Mouse (Mus musculus) lung, adult 18-20 months (tissue): ENCODE results near the gene Zfp964.
"Not testable (repeated sequence)": the region's sequence is repeated elsewhere in the genome, so short reads cannot be mapped to it uniquely, and the experiment has no call there.

Experiments
- DNase-seq, 2 experiments: peaks; one replicate each; pipeline ENCODE4 v3.0.0; 2022; ENCODE audit warnings: mixed read lengths in 2 of 2

The Zfp964 gene

DNA sequence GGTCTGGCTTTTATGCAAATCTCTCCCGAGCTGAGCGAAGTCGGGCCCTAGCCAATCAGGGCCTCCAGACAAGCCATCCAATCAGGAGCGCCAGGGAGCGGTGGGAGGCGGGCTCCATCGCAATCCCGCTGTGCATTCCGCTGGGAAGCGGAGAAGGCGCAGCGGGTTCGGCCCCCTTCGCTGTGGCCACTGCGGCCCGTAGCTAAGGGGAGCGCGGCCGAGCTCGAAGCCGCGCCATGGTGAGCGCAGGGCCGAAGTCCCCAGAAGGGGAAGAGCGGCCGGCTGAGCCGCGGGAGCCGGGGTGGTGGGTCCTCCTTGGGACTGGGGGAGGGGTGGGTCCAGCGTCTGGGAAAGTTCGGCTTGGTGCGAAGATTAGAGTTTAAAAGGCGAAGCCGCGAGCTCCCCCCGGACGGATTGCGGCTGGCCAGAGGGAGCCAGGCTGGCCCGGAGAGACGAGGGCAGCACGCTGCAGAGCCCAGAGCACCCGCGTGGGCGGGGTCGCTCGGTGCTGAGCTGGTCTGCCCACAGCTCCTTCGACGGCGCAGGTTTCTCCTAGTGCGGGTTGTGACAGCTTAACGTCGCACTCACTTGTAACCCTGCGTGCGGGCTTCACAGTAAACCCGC, at the start of gene Zfp964:
Zfp964 (plus strand) TSS at position 122 of the 624 bp plus-strand sequence.
- peak; percentile 95 for DNase-seq

DNA sequence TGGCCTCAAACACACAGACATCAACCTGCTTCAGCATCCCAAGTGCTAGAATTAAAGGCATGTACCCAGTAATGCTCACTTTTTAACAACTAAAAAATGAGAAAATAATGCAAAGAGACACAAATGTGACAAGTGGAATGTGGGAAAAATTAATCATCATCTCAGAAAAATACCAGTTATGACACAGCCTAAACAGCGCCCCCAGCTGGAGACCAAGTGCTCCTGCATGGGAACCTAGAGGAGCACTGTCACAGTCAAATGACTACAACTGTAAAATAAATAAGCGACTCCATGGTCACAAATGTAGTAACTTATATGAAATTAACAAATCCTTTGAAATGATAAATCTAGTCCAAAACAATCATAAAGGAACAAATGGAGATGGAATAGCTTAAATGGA, 39.6 kb upstream of the Zfp964 start:
- DNase-seq = no peak

DNA sequence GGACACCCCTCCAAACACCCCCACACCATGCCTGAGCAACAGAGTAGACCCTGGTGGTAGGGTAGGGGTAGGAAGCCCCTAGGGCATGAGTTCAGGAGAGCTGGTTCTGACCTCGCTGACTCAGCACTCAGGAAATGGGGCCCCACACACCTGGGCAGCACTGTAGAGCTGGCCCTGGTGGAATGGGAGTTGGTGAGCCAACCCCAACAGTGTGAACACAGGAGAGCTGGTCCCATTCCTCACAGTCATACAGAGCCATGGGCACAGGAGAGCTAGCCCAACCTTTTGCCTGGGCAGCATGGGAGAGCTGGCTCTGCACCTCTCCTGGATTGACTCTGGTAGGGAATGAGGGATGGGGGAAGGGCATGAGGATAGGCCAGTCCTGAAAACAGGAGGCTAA, 36.2 kb upstream of the Zfp964 start:
- DNase-seq = no peak

DNA sequence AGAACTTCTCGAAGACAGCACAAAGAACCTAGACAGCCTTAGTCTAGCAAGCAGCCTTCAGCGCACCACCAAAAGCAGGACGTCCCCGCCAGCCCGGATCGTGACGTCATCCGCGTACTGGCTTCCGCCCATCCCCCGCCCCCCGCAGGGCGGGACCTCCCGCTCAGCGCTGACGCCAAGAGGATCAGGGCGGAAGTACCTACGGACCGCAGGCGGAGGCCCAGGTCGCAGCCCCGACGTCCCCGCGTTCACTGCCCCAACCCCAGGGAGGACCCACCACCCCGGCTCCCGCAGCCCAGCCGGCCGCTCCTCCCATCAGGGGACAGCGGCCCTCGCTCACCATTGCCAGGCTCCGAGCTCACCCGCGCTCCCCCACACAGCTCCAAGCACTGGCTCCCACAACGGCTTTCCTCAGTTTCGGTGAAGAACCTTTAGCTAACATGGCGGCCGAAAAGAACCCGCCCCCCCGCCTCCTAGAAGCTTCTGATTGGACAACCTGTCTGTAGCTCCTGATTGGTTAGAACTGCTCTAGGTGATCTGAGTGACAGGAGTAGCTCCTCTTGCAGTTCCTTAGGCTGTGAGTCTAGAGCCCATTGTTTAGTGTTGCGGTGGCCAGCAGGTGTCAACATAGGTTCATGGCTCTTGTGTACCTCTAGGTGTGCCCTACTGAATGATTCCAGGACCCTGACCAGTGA, 29.0 kb upstream of the Zfp964 start, which contains the start of gene Zfp868:
Zfp868 (minus strand) TSS at position 454 of the 695 bp plus-strand sequence.
- peak; percentile 98 for DNase-seq

DNA sequence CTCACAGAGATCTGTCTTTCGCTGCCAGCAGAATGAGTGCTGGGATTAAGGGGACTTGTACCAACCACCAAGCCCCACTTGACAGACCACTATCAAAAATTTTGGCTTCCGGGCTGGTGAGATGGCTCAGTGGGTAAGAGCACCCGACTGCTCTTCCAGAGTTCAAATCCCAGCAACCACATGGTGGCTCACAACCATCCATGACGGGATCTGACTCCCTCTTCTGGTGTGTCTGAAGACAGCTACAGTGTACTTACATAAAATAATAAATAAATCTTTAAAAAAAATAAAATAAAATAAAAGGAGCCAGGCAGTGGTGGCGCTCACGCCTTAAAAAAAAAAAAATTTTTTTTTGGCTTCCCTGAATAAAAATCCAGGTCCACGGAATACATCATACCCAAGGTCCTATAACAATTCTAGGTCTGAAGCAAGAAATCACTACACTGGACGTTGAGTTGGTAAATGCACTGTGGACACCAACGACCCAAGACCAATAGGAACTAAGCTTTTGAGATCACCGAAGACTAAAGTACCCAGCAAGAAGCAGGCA, 396 bp upstream of the Zfp964 start:
- DNase-seq = no peak

DNA sequence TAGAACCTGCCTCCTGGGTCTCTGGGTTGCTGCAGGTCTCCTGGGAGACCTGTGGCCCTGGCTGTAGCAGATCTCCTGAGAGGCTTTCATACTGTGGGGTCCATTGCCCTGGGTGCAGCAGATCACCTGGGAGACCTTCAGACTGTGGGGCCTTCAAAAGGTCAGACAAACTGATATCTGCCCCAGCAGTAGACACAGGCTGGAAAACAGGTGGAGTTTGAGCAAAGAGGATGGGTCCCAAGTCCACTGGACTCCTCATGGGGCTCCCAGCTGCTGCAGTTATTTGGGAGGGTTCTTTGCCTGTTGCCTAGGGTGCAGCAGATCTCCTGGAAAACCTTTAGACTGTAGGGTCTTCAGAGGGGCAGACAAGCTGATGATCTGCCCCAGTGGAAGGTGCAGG, 7.0 kb downstream of the Zfp964 start:
- no peak for DNase-seq

DNA sequence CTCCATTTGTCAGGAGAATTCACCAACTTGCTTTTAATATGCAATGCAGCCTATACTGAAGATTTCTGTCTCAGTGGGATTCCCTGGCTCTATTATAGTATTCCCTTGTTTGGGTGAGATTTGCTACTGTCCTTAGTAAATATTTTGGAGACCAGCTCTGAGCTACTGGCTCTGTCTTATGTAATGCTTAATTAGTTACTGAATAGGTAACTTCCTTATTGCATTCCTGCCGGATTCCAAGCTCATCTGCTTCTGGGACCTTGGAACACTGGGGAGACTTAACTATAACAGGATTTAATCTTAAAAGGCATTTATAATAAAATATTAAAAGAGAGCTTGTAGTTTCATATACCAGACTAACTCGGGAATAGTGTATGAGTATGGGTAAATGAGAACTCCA, 10.8 kb downstream of the Zfp964 start:
- DNase-seq = not testable (repeated sequence)

DNA sequence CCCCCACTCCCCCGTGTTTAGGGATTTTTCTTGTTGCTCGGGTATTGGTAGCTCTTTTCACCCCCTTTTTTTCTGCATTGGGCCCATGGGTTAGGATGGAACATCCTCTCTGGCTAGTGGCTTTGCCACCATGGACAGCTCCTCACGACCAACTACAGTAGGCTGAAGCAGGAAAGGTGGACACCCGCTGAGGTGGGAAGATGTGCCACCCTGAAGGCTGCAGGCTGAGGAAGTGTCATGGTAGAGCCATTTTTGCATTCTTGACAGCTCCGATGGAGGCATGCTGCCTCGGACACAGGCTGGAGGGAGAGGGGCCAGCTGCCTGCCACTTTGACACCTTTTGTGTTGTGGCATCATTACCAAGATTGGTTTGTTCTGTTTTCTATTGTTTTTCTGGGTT, 47.5 kb downstream of the Zfp964 start:
- no peak for DNase-seq

DNA sequence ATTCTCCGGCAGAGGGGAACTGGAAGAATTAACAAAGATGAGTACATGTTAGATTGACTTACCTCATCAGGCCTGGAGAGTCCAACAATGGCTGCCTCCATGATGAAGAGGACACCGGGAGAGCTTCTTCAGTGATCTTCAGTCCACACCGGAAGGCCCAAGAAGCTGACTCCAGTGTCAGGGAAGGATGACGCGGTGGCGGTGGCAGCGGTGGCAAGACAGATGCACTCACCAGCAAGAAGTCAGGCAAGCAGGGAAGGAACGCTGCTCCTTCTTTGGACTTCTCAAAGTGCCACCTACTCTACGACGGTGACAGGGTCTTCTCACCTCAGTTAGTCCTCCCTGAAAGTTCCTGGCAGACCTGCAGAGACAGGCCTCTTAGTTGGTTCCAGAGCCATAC, 56.3 kb downstream of the Zfp964 start, which contains the start of gene Zfp869:
Zfp869 (minus strand) TSS at position 101 of the 400 bp plus-strand sequence.
- DNase-seq = not testable (repeated sequence)

DNA sequence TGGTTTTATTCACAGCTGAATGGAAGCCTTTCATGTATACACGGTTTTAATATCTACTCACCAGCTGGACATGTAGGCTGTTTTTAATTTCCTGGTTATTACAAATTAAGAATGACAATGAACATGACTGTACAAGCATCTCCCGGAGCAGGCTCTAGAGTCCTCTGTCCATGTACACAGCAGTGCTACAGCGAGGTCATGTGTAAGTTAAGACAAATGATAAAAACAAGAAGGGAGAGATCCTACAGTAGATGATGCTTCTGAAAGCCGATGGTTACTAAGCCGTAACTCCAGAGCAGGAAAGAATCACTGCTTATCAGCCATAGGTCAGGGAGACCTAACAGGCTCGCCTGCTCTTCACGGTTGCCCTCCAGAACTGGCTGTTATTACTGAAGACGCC, 59.2 kb downstream of the Zfp964 start:
- DNase-seq = no peak

DNA sequence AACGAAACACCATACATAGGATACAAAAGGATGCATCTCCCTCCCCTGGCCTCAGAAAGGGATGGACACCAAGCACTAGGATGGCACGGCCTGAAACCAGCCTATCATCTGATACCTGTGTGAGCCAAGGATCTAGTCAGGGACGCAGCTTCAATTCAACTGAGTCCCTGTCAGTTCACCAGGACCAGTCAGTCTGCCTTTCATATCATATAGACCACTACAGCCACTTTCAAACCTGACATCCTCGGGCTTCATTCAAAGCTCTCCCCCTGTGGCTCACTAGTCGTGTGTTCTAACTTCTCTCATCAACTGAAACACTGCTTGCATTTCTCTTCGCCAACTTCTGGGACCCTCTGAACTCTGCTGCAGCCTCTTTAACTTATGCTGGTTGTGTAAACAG, 61.1 kb downstream of the Zfp964 start:
- no peak for DNase-seq
